Mouse (Mus musculus) layer of hippocampus, postnatal 36 days (tissue): ENCODE data around the gene Dnajc3. TPM values are rescaled to one million over a fixed set of nuclear protein-coding genes. Genes with fewer than 3 reads are reported as not detected.

ENCODE experiments used
- DNase-seq, 2 experiments: peaks; one replicate each; pipeline ENCODE4 v3.0.0; 2022
- total RNA-seq, 2 experiments: library from RNA; stranded (reverse); gene quantifications; 2 replicates each; pipeline ENCODE4 v1.2.3; 2021

Dnajc3 gene
- 10 to 100 TPM; 41.8 to 50.9 TPM for total RNA-seq

DNA sequence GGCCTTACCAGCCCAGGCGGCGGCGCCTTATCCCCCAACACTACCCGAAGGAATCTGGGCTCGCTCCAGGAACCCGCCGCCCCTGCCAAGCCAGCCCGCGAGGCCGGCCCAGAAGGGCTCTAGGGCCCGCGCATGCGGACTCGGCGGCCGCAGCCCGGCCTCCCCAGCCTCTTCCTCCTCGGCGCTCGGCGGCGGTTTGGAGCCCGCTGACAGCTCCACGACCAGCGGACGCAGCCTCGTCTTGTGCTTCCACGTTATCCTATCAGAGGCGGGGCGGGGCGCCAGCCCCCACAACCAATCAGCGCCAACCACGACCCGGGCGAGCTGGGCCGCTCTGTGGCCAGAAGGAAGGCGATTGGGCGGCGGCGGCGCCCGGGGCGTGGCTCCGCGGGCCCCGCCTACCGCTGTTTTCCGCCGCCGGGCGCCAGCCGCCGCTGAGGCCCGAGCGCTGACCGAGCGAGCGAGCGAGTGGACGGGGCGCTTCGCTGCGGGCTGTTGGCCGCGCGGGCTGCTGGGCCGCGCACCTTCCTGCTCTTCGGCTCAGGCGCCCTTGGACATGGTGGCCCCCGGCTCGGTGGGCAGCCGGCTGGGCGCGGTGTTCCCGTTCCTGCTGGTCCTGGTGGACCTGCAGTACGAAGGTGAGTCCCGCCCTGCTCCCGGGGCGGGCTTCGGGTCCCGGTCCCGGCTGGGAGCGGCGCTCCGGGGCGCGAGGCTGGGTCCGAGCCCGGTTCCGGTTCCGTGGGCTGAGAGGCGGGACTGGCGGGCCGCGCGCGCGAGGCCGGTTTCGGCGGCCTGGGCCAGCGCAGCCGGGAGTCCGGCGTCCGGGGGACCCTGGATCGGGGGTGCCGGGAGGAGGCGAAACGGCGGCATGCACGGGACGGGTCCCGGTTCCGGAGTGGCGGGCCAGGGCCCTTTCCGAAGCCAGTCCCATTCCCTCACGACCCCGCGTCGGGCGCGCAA lies at the start of gene Dnajc3:
Dnajc3 (plus strand) TSS at position 444 of the 960 bp plus-strand sequence.
- peak; percentile 100 for DNase-seq

DNA sequence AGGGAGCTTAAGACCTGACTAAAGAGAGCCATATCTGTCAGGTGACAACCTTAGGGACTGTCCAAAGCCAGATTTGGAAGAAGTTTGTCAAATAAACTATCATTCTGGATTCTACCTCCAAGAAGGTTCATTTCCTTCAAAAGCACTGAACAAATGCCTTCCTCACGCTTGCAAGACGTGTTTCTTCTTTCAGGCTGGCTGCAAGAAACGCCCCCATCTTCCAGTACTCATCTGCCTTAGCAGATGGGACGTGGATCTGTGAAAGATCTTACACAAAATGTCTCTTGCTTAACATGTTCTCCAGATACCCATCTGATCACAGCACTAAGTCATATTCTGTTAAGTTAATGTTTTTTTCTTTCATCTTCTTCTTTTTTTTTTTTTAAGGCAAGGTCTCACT lies 47.7 kb upstream of the Dnajc3 start:
- DNase-seq = peak; percentile 39

DNA sequence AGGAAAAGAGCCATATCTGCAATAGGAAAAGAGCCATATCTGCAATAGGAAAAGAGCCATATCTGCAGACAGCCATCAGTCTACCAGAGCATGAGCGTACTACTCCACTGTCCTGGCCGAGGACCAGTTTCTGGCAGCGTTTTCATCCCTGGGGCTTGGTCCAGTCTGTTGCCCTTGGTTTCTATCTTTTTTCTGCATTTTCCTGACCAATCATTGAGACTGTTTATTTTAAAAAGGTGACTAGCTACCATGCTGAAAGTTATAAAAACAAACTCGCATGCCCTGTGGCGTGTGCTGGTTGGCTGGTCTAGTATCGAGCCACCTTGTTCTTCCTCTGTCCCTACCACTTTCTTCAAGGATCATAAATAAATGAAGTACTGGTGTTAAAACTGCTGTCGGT lies 42.5 kb upstream of the Dnajc3 start:
- no peak for DNase-seq

DNA sequence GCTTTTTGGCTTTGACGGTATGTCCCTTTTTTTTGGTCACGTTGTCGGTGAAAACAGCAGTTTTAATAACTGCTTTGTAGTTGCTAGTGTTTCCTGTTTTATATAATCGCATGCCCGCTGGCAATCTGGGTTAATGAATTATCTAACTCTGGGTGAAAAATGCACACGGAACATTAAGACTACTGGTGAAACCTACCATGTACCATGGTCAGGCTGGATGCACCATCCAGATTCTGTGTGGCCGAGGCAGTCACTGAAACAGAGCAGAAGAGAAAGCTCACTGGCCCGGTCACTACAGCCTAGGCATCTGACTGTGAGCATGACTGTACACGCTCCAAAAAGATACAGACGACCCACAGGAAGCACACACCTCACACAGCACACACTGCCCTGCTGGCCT lies 42.1 kb upstream of the Dnajc3 start:
- DNase-seq = no peak

DNA sequence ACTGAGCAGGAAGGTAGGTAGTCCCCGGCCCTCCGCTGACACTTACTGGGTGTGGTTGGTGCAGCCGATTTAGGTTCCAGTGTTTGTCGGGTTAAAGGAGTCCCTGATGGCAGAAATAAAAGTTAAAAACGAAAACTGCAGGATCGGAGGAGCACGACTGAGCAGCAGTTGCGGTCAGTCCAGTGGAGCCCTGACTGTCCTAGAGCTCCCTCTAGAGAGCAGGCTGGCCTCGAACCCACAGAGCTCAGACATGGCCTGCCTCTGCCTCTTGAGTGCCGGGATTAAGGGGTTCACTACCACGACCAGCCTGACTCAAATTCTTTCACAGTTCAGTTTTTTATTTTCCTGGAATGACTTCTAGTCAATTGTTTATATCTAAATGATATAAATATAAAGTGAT lies 37.8 kb upstream of the Dnajc3 start:
- no peak for DNase-seq

DNA sequence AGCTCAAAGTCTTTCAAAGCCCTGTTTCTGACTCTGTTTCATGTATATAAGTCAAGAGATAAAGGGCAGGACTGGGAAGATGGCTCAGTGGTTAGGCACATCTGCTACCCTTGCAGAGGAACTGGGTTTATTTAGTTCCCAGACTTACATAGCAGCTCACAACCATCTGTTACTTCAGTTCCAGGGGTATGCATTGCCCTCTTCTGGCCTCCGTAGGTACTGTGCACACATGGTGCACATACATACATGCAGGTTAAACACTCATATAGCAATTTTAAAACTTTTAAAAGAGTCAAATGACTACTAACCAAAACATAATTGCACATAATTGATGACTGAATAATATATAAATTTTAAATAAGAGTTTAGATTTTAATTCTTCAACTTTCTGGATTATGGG lies 36.9 kb upstream of the Dnajc3 start:
- no peak for DNase-seq

DNA sequence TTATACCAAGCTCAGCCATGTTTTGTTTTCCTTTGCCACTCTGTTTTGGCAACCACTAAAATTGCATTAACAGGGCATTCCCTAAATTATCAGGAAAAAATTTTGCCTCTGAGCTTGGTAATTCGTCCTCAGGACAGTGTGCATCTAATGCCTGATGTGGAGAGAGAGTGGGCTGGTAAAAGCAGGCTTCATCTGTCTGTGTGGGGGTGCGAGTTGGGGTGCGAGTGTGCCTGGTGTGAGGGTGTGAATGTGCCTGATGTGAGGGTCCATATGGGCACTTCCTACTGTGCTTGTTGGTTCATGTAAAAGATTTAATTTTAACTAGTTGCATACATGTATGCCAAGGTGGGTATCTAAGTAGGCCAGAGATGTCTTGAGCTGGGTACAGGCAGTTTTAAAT lies 34.4 kb upstream of the Dnajc3 start:
- no peak for DNase-seq

DNA sequence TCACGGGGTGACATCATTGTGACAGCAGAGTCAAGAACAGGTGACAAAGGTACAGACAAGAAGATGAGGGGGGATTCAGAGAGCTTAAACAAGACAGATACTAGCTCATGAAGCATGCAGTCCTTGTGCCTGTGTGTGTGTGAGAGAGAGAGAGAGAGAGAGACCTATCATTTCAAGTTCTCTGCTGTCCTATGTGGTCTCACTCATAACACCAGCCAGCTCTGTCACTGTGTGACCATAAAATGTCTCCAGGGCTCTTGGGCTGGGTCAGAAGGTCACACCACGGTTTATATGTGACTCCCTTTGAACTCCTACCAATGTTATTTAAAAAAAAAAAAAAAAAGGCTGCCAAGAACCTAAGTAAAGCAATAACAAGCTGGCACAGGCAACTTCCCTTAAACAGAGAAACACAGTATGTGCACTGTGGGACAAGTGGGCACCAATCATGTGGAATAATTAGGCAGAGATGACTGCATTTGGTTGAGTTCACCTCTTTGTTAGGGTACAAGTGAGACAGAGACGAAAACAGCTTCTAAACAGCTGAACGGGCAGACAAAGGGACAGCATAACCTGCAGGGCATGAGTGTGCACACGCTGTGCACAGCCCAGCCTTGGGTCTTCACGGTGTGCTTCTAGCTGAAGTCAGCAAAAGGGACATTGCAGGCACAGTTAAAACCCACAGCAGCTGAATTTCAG lies 33.8 kb upstream of the Dnajc3 start:
- DNase-seq = no peak

DNA sequence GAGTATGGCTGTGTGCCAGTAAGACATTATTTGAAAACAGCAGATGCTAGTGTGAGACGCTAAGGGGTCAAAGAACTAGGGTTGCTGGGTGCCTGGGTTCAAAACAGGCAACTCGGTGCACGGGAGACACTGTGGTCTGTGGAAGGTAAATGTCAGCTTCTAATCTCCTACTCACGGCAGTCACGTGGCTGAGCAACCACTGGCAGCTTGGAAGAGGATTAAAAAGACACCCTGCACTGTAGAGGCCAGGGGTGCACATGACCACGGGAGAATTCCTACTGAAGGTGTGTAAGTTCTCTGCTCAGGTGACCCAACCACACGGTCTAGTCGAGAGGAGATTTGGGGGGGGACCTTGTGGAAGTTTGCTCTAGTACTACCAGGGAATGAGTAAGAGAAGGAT lies 30.2 kb upstream of the Dnajc3 start:
- no peak for DNase-seq

DNA sequence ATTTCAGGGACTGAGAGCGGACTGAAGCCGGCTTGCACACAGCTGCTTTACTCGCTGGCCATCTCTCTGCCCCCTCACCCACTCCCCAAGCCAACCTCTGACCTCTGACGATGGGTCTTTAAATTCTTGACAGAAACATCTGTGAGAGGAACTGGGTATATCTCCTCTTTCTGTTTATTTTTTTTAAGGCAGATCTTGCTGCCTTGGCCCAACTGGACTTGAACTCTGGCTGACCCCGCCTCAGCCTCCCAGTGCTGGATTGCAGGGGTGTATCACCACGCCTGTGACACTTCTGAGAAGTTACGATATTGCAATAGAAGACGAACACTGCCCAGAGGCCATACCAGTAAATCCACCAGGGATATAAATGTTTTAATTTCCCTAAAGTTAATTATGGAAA lies 27.9 kb upstream of the Dnajc3 start:
- DNase-seq = no peak

DNA sequence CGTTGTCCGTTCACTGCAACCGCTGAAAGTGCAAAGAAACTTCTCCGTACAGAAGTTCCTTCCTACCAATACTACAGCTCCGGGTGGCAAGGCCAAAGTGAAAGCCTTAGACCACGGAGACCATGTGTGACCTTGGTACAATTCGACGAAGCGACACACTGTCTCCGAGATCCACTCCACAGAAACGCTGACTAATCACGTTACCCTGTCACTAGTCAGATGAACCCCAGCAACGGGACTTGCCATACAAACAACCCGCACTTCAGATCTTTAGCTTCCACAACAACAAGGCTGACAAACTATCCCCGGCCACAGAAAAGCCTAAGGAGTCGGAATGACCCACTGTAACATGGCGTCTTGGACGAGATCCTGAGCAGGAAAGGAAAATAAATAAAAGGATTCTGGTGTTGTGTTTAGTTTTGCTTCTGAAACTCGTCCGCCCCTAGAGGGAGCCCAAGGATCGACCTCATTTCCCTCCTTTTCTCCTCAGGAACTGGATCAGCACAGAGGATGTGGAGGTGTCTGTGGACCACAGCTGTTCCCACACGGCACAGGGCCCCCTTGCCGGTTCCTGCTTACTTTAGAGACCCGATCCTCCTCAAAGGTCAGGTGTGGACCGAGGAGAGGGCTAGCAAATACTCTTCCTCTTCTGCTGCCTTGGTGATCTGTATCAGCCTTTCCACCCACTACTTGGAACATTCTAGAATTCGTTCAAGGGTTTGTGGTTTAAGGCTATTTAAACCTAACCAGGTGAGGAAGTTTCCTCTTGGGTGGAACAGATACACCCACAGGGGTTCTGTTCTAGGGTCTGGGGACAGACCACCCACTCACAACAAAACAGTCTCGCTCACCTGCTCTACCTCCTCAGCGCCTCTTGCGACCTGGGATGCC lies 27.2 kb upstream of the Dnajc3 start:
- peak; percentile 63 to 65 for DNase-seq

DNA sequence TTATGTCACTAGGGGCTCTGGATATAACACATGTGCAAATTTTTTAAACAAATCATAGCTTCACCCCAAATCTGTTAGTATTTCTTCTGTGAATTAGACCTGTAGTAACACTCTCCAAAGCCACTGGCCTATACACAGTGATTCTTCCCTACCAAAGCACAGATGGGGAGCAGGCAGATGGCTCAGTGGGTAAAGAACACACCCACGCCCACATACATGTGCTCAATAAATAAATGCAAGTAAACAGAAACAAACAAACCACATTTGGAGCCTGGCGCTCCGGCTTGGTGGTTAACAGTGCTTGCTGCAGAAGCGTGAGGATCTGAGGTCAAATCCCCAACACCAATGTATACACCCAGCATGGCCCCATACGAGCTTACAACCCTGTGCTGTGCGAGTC lies 26.3 kb upstream of the Dnajc3 start:
- DNase-seq = no peak

DNA sequence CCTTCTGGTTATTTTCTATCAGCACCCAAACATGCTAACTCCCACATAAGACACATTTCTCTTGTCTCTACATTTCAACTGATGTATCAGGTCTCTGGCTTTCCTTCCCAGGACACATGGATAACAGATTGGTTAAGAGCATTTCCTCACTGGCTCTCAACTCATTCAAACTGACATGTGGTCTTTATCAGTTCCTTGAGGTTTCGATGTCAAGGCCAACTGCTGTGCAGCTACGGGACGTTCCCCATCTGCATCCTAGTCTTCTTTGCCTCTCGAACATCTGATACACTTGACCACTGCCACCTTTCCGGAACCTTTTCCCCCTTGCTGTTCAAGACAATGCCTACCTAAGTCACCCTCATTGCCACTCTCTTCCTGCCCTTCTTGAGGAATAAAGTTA lies 24.1 kb upstream of the Dnajc3 start:
- DNase-seq = no peak

DNA sequence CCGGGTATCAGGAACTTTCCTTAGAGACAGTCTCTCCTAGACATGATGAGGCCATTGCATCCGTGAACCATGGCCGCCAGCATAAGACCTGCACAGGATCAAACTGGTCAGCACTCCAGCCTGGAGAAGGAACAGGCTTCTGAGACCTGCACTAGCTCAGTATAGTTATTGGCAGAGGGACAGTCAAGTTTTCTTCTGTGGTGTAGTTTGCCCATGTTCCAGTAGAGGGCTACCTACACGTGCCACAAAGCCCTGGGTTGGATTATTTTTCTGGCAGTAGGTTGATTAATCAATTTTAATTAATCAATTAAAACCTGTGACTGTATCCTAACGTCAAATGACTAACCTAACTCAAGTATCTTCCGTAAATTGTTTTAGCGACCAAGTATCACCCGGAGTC lies 18.8 kb upstream of the Dnajc3 start:
- DNase-seq = no peak

DNA sequence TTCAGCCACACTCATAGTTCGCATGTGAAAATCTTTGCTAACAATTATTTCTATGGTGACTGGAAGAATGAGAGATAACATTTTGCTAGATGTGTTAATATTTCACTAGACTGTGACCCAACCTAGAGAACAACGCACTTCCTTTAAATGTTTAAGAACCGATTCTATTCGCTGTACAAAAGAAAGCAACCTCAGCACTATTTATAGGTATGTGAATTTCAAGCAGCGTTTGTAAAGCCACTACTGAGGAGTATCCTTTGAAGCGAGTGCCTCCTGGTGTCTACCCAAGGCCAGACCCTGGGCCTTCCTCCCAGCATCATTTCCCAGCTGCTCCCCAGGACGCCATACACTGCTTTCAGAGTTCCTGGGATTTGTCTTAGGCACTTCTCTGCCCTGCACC lies 17.1 kb upstream of the Dnajc3 start:
- DNase-seq = no peak

DNA sequence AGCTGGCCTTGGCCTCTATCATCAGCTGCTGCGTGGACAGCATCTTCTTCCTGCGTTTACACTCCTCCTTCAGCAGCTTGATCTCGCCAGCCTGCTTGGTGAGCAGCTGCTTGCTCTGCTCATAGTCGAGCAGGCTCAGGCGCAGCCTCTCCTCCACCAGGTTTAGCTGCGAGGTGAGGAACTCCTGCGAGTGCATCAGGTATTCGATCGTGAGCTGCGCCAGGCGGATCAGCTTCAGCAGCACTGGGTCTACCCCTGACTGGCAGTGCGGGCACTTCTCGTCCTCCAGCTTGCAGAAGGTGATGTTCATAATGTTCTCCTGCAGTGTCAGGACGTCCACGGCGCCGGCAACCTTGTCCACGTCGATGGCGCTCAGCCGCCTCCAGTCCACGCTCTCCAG lies 15.5 kb upstream of the Dnajc3 start:
- DNase-seq = no peak

DNA sequence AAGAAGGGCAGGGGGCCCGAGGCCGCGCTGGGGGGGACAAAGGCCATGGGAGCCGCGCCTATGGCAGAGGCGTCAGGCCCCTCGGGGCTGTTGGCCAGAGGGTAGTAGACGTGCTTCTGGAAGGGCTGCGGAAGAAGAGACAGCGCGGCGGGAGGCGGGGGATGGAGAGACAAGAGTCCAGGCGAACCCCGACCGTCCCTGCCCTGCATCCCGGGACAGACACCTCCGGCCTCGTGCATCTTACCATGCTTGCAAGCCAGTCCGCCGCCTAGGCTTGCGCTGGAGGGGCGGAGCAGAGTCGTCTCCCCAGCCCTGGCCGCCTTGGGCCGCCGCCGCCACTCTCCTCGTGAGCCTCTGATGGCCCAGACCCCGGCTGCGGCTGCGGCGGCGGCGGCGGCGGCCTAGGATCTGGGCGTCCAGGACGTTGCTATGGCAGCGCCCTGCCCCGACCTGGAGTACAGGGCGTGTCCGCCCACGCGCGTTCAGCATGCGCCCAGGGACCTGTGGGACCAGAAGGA lies 15.1 kb upstream of the Dnajc3 start:
- DNase-seq = peak in 1 of 2 experiments; percentile 33

DNA sequence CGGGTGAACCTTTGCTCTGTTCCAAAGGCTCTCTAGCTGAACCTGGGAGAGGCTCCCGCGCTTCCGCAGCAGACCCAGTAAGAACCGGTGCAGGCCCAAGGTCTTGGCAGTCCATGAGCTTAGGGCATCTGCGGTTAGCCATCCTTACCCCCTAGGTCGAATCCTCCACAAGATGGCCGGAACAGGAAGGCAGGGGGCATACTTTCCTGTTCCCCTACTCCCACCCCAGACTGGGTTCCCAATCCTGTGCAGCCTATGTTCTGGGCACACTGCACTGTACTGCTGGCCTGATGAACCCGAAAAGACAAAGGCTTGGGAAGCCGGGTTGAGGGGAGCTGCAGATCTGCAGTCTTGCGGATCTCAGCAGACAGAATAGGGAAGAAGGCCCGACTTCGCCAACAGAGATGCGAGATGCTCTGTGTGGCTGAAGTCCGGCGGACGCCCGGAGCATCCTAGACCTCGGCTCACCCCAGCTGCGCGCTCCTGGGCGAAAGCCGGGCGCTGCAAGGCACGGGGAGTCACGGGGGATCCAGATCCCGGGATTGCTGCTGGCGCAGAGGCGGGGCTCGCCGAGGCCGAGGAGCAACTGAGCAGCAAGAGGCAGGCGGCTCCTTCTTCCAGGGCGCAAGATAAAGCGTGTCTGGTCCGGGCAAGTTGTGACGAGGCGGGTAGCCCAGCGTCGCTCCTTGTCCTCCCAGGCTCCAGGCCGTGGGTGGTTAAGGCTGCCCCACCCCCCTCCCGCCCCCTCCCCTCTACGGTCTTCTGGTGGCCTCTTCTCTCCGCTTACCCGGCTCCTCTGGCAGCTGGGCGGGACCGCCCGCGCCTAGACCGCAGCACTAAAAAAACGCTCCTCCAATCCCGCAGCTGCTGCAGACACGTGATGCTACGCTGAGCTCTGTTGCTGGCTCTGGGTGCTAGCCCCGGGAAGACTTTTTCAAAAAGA lies 12.8 kb upstream of the Dnajc3 start, which contains the start of gene Dzip1:
Dzip1 (minus strand) TSS at position 788 of the 943 bp plus-strand sequence.
- DNase-seq = peak; percentile 70 to 77

DNA sequence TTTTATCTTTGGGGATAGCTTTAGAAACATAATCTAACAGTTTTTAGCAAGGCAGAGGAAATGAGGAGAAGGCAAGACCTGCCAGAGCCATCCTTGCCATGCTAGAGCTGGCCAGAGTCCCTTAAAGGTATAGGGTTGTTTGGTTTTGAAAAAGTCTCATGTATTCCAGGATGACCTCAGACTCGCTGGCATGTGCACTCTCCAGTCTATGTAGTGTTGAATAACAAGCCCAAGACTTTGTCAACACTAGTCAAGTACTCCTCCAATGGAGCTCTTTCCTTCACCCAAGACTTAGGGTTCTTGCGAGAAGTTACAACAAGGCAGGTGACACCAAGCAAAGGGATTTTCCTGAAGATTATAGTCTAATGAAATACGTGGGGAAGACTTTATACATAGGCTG lies 9.2 kb upstream of the Dnajc3 start:
- no peak for DNase-seq

DNA sequence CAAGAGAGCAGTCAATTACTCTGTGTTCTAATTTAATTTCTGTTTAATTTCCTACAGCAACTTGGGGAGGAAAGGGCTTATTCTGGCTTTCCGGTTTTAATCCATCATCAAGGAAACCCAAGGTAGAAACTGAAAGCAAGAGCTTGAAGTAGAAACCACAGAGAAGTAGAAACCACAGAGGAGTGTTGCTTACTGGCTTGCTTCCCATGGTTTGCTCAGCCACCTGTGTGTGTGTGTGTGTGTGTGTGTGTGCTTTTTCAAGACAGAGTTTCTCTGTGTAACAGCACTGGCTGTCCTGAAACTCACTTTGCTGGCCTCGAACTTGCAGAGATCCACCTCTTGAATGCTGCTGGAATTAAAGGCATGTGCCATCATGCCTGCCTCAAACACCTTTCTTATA lies 8.0 kb upstream of the Dnajc3 start:
- DNase-seq = no peak

DNA sequence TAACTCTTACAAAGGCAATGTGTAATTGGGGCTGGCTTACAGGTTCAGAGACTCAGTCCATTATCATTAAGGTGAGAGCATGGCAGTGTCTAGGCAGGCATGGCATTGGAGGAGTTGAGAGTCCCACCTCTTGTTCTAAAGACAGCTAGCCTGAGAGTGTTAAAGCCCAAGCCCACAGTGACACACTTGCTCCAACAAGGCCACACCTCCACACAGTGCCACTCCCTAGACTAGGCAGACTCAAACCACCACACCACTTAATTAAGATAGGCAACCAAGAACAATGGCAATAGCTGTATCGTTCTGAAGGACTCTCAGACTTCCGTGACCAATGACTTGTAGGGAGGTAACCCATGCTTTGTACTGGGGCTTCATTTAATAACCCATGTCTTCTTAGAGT lies 7.0 kb upstream of the Dnajc3 start:
- DNase-seq = no peak
